Mouse (Mus musculus) adipose tissue, adult 10 weeks (tissue): ENCODE measurements around the gene Gm6760. TPM values are rescaled to one million over a fixed set of nuclear protein-coding genes. Genes with fewer than 3 reads are reported as not detected.

Source experiments
- polyA plus RNA-seq: library from polyadenylated mRNA; stranded (reverse); fragments of 350-450 nt; fragmentation: Illumina TruSeq; extraction: RNeasy Lipid Tissue Mini Kit (QIAGEN cat#74804); gene quantifications from one replicate; pipeline ENCODE4 v1.2.3, GENCODE M21; 2014; ENCODE audit warnings: low read depth, low replicate concordance

The Gm6760 gene
- polyA plus RNA-seq, result 6.4 TPM

GRCm38 (mm10) chrX:64152098-64152497, at the start of gene Gm6760:
TSS of gene Gm6760 (minus strand) at chrX:64152198.

GRCm38 (mm10) chrX:64173248-64173647, 21.2 kb upstream of the Gm6760 start, which contains the start of gene 3830417A13Rik:
TSS of gene 3830417A13Rik (plus strand) at chrX:64173548.

Other genes starting within 250 kb of the Gm6760 start
- gene 3830417A13Rik, start 21.4 kb upstream of the Gm6760 start, polyA plus RNA-seq, result 0.42 TPM
- 0.21 TPM for gene Slitrk4, start 124.8 kb upstream of the Gm6760 start, polyA plus RNA-seq